Mouse (Mus musculus) neural tube, embryonic 13.5 days (tissue): Measurements from ENCODE around the gene Cryab. TPM values are rescaled to one million over a fixed set of nuclear protein-coding genes. Genes with fewer than 3 reads are reported as not detected.

ENCODE experiments used
- ATAC-seq: fragments of 200-750 bp; cut with Nextera tagmentation; 2 replicates; pipeline ENCODE4 v1.8.0; 2017; ENCODE audit warnings: low read depth, mild to moderate bottlenecking, moderate TSS enrichment, moderate library complexity
- H3K27ac ChIP-seq: fragments of 300-500 bp; sonication (generic); replicated peaks from 2 replicates; pipeline ENCODE4 v1.5.1; 2015; ENCODE audit warnings: moderate library complexity, mild to moderate bottlenecking, inconsistent platforms
- H3K27me3 ChIP-seq: fragments of 300-500 bp; sonication (generic); 2 replicates; pipeline ENCODE4 v1.6.1; 2015; ENCODE audit warnings: mild to moderate bottlenecking, inconsistent platforms
- H3K36me3 ChIP-seq: fragments of 300-500 bp; sonication (generic); 2 replicates; pipeline ENCODE4 v1.6.1; 2015; ENCODE audit warnings: mild to moderate bottlenecking, inconsistent platforms
- H3K4me1 ChIP-seq: fragments of 300-500 bp; sonication (generic); replicated peaks from 2 replicates; pipeline ENCODE4 v1.6.1; 2015; ENCODE audit warnings: inconsistent platforms
- H3K4me2 ChIP-seq: fragments of 300-500 bp; sonication (generic); 2 replicates; pipeline ENCODE4 v1.6.1; 2015; ENCODE audit warnings: inconsistent platforms, mild to moderate bottlenecking, moderate library complexity
- H3K4me3 ChIP-seq: fragments of 300-500 bp; sonication (generic); 2 replicates; pipeline ENCODE4 v1.5.1; 2015; ENCODE audit warnings: mild to moderate bottlenecking, inconsistent platforms
- H3K9ac ChIP-seq: fragments of 300-500 bp; sonication (generic); 2 replicates; pipeline ENCODE4 v1.6.1; 2015; ENCODE audit warnings: moderate library complexity, mild to moderate bottlenecking, inconsistent platforms
- H3K9me3 ChIP-seq: fragments of 300-500 bp; sonication (generic); 2 replicates; pipeline ENCODE4 v1.6.1; 2016; ENCODE audit warnings: inconsistent platforms
- WGBS: fragments of 180-500 bp; shearing (Covaris S2); methylation state at CpG from one replicate; pipeline ENCODE4 v1.1.7; 2015; 5-methylcytosine and 5-hydroxymethylcytosine counted together
- polyA plus RNA-seq: library from polyadenylated mRNA; unstranded; fragments of >200 nt; fragmentation: Nextera tagmentation; extraction: Ambion mirVana; gene quantifications from 2 replicates; pipeline ENCODE4 v1.2.1, GENCODE M21; 2015

The Cryab gene
- polyA plus RNA-seq, 1 experiment from 2014 or later = 15.3 TPM

DNA sequence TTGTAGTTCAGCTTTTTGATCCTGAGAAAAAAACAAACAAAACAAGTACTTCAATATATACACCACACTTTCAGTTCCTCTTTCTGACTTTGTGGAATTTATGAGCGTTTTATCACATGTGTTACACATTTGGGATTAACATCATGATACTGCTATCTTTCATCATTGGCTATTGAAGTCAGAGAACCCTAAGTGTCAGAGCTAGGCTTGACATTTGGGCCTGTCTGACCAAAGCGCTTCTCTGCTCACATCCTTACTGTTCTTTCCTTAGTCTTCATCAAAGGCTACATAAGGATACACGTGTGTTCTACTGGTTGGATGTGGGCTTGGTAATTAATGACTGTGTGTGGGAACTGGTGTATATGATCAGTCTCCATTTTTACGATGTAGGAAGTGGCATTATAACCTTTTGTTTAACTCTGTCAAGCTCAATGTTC lies 22.9 kb downstream of the Cryab start:
- peak overlapping the region; percentile 91 for H3K9ac ChIP-seq
- H3K4me1 ChIP-seq = peaks cover 34% of the 10 kb centered on the region
- H3K4me3 ChIP-seq = peak overlapping the region; percentile 65
- ATAC-seq = no peak
- WGBS = 78% methylated on average over 4 of the region's 4 CpGs
- peak overlapping the region; percentile 94 for H3K27ac ChIP-seq
- H3K36me3 ChIP-seq = peaks cover 18% of the 10 kb centered on the region
- H3K4me2 ChIP-seq = peak overlapping the region; percentile 85
- H3K27me3 ChIP-seq = no peaks in the 10 kb centered on the region
- no peaks in the 10 kb centered on the region for H3K9me3 ChIP-seq

GRCm38 (mm10) chr9:50774991-50775612 lies 24.0 kb downstream of the Cryab start, which contains the start of the genes Alg9 and 1110032A03Rik:
Gene Alg9, plus strand, starts transcription at chr9:50775019.
Gene 1110032A03Rik, minus strand, starts transcription at chr9:50775520.
- under 1% methylated on average over 44 of the region's 51 CpGs for WGBS
- Histone ChIP-seq H3K4me1 (peaks cover 29% of the 10 kb centered on the region), H3K4me3 (peak within 1 kb of the TSS; percentile 65), H3K27me3 (no peaks in the 10 kb centered on the region), H3K9ac (peak within 1 kb of the TSS; percentile 91), H3K27ac (peak within 1 kb of the TSS; percentile 94), H3K4me2 (peak within 1 kb of the TSS; percentile 85), H3K9me3 (no peaks in the 10 kb centered on the region), H3K36me3 (peaks cover 28% of the 10 kb centered on the region)
- peak; percentile 84 for ATAC-seq

DNA sequence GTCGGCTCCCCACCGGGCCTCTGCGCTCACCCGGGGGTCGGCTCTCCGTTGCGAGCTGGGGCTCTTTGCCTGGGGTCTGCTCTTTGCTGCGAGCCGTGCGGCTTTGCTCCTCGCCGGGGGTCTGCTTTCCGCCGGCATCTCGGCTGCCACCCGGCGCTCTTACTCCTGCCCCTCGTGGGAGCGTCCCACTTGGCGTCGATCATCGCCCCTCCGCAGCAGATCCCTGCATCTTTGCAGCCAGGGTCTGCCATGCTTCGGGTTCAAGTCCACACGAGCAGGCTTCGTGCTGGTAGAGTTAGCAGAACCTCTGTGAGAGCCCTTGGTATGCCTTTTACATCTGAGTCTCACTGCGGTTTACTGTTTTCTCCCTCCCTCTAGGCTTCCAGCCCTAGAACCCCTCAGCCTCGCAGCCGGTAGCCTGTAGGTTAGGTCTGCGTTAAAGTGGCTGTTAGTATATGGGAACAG lies 24.6 kb downstream of the Cryab start:
- Histone ChIP-seq H3K9me3 (no peaks in the 10 kb centered on the region), H3K4me1 (peaks cover 29% of the 10 kb centered on the region), H3K9ac (peak overlapping the region; percentile 91), H3K4me3 (peak overlapping the region; percentile 65), H3K27me3 (no peaks in the 10 kb centered on the region), H3K36me3 (peaks cover 34% of the 10 kb centered on the region), H3K4me2 (peak overlapping the region; percentile 85), H3K27ac (peak overlapping the region; percentile 94)
- peak; percentile 68 for ATAC-seq
- WGBS = under 1% methylated on average over 30 of the region's 30 CpGs

- Histone ChIP-seq H3K4me2 (peak overlapping the region; percentile 85), H3K4me1 (peaks cover 29% of the 10 kb centered on the region), H3K9me3 (no peaks in the 10 kb centered on the region), H3K4me3 (peak overlapping the region; percentile 65), H3K36me3 (peaks cover 40% of the 10 kb centered on the region), H3K9ac (peak overlapping the region; percentile 91), H3K27me3 (no peaks in the 10 kb centered on the region), H3K27ac (peak overlapping the region; percentile 94)
- WGBS = 60% methylated on average over 11 of the region's 11 CpGs
- ATAC-seq = no peak
These were observed 25.1 kb downstream of the Cryab start for GRCm38 (mm10) chr9:50776162-50776760.

GRCm38 (mm10) chr9:50782155-50782554 lies 31.0 kb downstream of the Cryab start:
- no peaks in the 10 kb centered on the region; the same call in 1 of the 2 replicates for H3K4me1 ChIP-seq
- H3K27ac ChIP-seq = no peak overlapping the region
- H3K9me3 ChIP-seq = no peaks in the 10 kb centered on the region
- no peak for ATAC-seq
- no peaks in the 10 kb centered on the region for H3K27me3 ChIP-seq
- no peak overlapping the region for H3K4me3 ChIP-seq
- peaks cover 82% of the 10 kb centered on the region for H3K36me3 ChIP-seq
- no peak overlapping the region for H3K4me2 ChIP-seq
- 76% methylated on average over 2 of the region's 2 CpGs for WGBS
- H3K9ac ChIP-seq = no peak overlapping the region

GRCm38 (mm10) chr9:50795266-50795665 lies 44.1 kb downstream of the Cryab start:
- no peak overlapping the region for H3K27ac ChIP-seq
- H3K4me2 ChIP-seq = no peak overlapping the region
- H3K36me3 ChIP-seq = peaks cover 61% of the 10 kb centered on the region

DNA sequence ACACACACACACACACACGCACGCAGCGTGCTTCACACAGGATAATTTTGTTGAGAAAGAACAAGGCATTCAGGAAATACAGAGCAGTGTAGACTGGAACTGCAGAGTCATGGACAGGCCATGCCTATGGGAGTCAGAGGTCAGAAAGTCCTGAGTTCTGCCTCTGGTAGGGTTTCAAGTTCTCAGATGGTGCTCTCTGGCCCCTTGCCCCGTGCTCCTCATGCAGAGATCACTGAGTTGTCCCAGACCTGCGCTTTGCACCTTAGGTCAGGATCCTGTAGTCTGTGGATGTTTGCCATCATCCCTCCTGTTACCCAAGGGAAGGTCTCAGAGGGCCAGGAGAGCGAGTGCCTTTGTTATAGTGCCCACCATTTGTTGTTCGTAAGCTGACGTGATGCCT lies 45.7 kb downstream of the Cryab start:
- Histone ChIP-seq H3K4me2 (no peak overlapping the region), H3K27me3 (no peaks in the 10 kb centered on the region), H3K9me3 (no peaks in the 10 kb centered on the region), H3K4me1 (no peaks in the 10 kb centered on the region), H3K4me3 (no peak overlapping the region), H3K9ac (no peak overlapping the region), H3K27ac (no peak overlapping the region), H3K36me3 (peaks cover 55% of the 10 kb centered on the region)
- 93% methylated on average over 8 of the region's 8 CpGs for WGBS
- no peak for ATAC-seq

More at GRCm38 (mm10) chr9:50795266-50795665, 44.1 kb downstream of the Cryab start:
- no peaks in the 10 kb centered on the region for H3K9me3 ChIP-seq
- no peak for ATAC-seq
- no peaks in the 10 kb centered on the region for H3K27me3 ChIP-seq
- WGBS = 89% methylated on average over 3 of the region's 3 CpGs
- no peak overlapping the region for H3K4me3 ChIP-seq
- H3K4me1 ChIP-seq = no peaks in the 10 kb centered on the region
- H3K9ac ChIP-seq = no peak overlapping the region

DNA sequence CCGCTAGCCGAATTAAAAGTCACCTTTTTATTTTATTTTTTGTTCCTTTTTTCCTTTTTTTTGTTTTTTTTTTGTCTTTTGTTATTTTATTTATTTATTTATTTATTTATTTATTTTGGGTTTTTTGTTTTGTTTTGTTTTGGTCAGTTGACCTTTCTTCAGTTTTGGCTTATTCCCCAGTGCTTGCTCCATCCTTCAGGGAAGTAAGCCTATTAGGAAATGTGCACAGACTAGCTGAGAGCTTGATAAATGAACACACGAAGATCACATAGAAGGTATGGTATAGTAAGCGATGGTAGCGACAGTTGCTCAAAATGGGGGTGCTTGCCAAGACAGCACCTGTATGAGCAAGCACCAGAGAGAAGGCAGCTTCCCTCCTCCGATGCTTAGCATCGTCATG lies 46.5 kb downstream of the Cryab start:
- Histone ChIP-seq H3K4me3 (no peak overlapping the region), H3K27ac (no peak overlapping the region), H3K9ac (no peak overlapping the region), H3K4me2 (no peak overlapping the region), H3K36me3 (peaks cover 53% of the 10 kb centered on the region), H3K9me3 (no peaks in the 10 kb centered on the region), H3K4me1 (no peaks in the 10 kb centered on the region), H3K27me3 (no peaks in the 10 kb centered on the region)
- ATAC-seq = no peak
- WGBS = 95% methylated on average over 7 of the region's 7 CpGs

DNA sequence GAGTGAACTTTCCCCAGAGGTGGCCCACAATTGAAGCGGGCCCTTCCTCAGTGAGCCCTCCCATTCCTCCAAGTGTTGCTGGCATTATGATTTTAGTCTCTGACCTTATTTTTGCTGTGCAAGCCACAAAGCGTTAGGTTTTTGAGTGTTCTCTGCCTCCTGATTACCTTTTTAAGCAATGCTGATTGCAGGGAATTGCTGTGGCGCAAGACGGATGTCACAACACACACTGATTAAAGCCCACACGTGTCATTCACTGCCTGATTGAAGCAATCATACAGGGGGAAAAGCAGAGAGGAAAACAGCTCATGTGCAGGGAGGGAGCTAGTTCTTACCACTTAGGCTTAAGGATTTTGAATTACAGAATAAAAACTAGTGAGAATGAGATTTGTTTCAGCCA lies 47.2 kb downstream of the Cryab start:
- Histone ChIP-seq H3K27me3 (no peaks in the 10 kb centered on the region), H3K4me2 (no peak overlapping the region), H3K4me3 (no peak overlapping the region), H3K27ac (no peak overlapping the region), H3K9ac (no peak overlapping the region), H3K9me3 (no peaks in the 10 kb centered on the region), H3K4me1 (no peaks in the 10 kb centered on the region), H3K36me3 (peaks cover 59% of the 10 kb centered on the region)
- no peak for ATAC-seq
- WGBS = 88% methylated on average over 5 of the region's 5 CpGs

- Histone ChIP-seq H3K9ac (no peak overlapping the region), H3K27me3 (no peaks in the 10 kb centered on the region), H3K4me1 (no peaks in the 10 kb centered on the region), H3K4me2 (no peak overlapping the region), H3K9me3 (no peaks in the 10 kb centered on the region), H3K36me3 (peaks cover 68% of the 10 kb centered on the region), H3K4me3 (no peak overlapping the region), H3K27ac (no peak overlapping the region)
- ATAC-seq = no peak
- WGBS = 52% methylated on average over 2 of the region's 2 CpGs
These were observed 49.9 kb downstream of the Cryab start for GRCm38 (mm10) chr9:50800985-50801384.

DNA sequence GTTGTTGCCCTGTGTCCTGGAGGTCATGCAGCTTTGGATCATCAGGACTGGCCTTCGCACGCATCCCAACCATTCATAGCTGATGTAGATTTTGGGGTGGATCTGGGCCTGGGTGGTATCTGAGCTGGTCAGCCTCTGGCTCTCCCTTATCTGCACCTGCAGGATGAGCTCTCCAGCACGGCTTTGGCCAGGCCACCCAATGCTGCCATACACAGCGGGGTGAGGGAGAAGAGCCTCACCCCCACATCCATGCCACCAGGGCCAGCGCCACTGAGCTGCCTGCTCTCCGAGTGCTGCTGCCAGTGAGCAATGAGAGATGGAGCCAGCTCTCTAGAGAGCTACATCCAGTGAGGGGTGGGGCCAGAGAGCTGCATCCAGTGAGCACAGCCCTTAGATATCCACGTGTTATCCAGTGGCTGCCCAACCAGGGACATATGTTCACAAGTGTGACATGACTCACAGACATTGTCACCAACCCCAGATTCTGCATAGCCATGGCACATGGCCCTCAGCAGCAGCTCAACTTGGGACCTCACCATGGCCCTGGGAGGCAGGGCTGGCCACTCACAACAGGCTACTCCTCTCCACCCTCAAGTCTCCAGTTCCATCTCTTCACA lies 52.0 kb downstream of the Cryab start:
- no peak for ATAC-seq
- Histone ChIP-seq H3K9ac (no peak overlapping the region), H3K4me3 (no peak overlapping the region), H3K27ac (no peak overlapping the region), H3K27me3 (no peaks in the 10 kb centered on the region), H3K4me2 (no peak overlapping the region), H3K4me1 (no peaks in the 10 kb centered on the region), H3K36me3 (peaks cover 82% of the 10 kb centered on the region), H3K9me3 (no peaks in the 10 kb centered on the region)
- 89% methylated on average over 7 of the region's 7 CpGs for WGBS
